In genomic region chr1:186712802-186713471, GRCm38 (mm10) we compare ENCODE assay signal across 9 mouse cellular contexts. TPM values are rescaled to one million over a fixed set of nuclear protein-coding genes. Genes with fewer than 3 reads are reported as not detected.
DNase-seq lines count a peak whose midpoint lies in the region; ATAC-seq and TF ChIP-seq lines count a peak whose summit lies in the region.
"Had no signal": no experiment of that assay in that cellular context is flagged by ENCODE, and none has a peak within 500 bp of the region (broad histone marks: within the 10 kb centered on the region; RNA-seq: fewer than 3 reads in every experiment).

No protein-coding gene starts in this region.

- ATAC-seq in cerebellum, adult (ENCODE audit: insufficient number of reproducible peaks, low FRiP score, low TSS enrichment), result no peak
- ATAC-seq in liver, embryonic 12.5 days, result no peak
- peak; percentile 61 for ATAC-seq in granulocyte monocyte progenitor cell, adult 5-6 weeks (replicated peaks; ENCODE audit: poor library complexity, severe bottlenecking)
- no peak; the same call in 1 of the 2 replicates for ATAC-seq in midbrain, embryonic 14.5 days (ENCODE audit: low FRiP score, low TSS enrichment)

- TF ChIP-seq POLR2A in liver, adult 2 months (IDR thresholded peaks at IDR 0.05; ENCODE audit: extremely low read depth, insufficient read depth, low read length), result no peak

- no peaks in the 10 kb centered on the region for H3K79me2 ChIP-seq in liver, adult 2 months (ENCODE audit: control insufficient read depth, insufficient read depth, low read length)

- no peak overlapping the region for H3K9ac ChIP-seq in liver, adult 2 months (ENCODE audit: low read depth, low read length)
- no peak overlapping the region for H3K9ac ChIP-seq in liver, embryonic 12.5 days
- H3K9ac ChIP-seq in midbrain, embryonic 14.5 days (replicated peaks; ENCODE audit: low read length), result no peak overlapping the region
- H3K9ac ChIP-seq: lung, embryonic 15.5 days had no signal

- H3K4me2 ChIP-seq in liver, embryonic 12.5 days, result no peak overlapping the region
- H3K4me2 ChIP-seq in midbrain, embryonic 14.5 days (ENCODE audit: low read length), result no peak overlapping the region
- H3K4me2 ChIP-seq: lung, embryonic 15.5 days had no signal

- H3K36me3 ChIP-seq in liver, adult 2 months (ENCODE audit: control insufficient read depth, insufficient read depth, low read length), result 0 out of 2 replicates have a peak, but pooled peaks cover 1% of the 10 kb centered on the region
- peaks cover 20% of the 10 kb centered on the region for H3K36me3 ChIP-seq in liver, embryonic 12.5 days
- peaks cover 8% of the 10 kb centered on the region for H3K36me3 ChIP-seq in midbrain, embryonic 14.5 days (ENCODE audit: control insufficient read depth, insufficient read depth, low read length)
- H3K36me3 ChIP-seq: lung, embryonic 15.5 days had no signal

- H3K27me3 ChIP-seq in liver, adult 2 months (ENCODE audit: control insufficient read depth, insufficient read depth, low read length), result no peaks in the 10 kb centered on the region
- H3K27me3 ChIP-seq in liver, embryonic 12.5 days (replicated peaks), result no peaks in the 10 kb centered on the region
- H3K27me3 ChIP-seq in midbrain, embryonic 14.5 days (ENCODE audit: control insufficient read depth, insufficient read depth, low read length), result no peaks in the 10 kb centered on the region
- H3K27me3 ChIP-seq: lung, embryonic 15.5 days had no signal

- peak; percentile 58 for TF ChIP-seq CTCF in liver, adult 2 months (IDR thresholded peaks at IDR 0.05; ENCODE audit: low read depth, low read length)

- H3K9me3 ChIP-seq in liver, embryonic 12.5 days (replicated peaks), result no peaks in the 10 kb centered on the region
- no peaks in the 10 kb centered on the region for H3K9me3 ChIP-seq in midbrain, embryonic 14.5 days (ENCODE audit: control insufficient read depth, low read length)
- H3K9me3 ChIP-seq: lung, embryonic 15.5 days had no signal

- peak; percentile 19 for DNase-seq in cerebellum, adult 8-10 months
- DNase-seq in liver, adult 2 months (ENCODE audit: extremely low read depth, low read depth, low spot score), result peak; percentile 26
- DNase-seq in NIH3T3 (ENCODE audit: low read depth), result peak; percentile 85
- DNase-seq in midbrain, embryonic 14.5 days, result peak; percentile 86
- DNase-seq in spleen, postnatal 14 days (ENCODE audit: low spot score in 2 of 2), result no peak

- no peaks in the 10 kb centered on the region for H3K4me1 ChIP-seq in liver, adult 2 months (ENCODE audit: control insufficient read depth, insufficient read depth, low read length)
- H3K4me1 ChIP-seq in liver, embryonic 12.5 days, result no peaks in the 10 kb centered on the region
- H3K4me1 ChIP-seq in midbrain, embryonic 14.5 days (ENCODE audit: control insufficient read depth, insufficient read depth, low read length), result no peaks in the 10 kb centered on the region

- H3K27ac ChIP-seq in liver, adult 2 months (replicated peaks; ENCODE audit: insufficient read depth, low read depth, low read length), result no peak overlapping the region
- no peak overlapping the region for H3K27ac ChIP-seq in liver, embryonic 12.5 days
- H3K27ac ChIP-seq in midbrain, embryonic 14.5 days (replicated peaks; ENCODE audit: low read depth, low read length), result no peak overlapping the region
- H3K27ac ChIP-seq: lung, embryonic 15.5 days had no signal

- H3K4me3 ChIP-seq in liver, adult 2 months (ENCODE audit: insufficient read depth, low read depth, low read length), result no peak overlapping the region
- H3K4me3 ChIP-seq in liver, embryonic 12.5 days, result no peak overlapping the region
- no peak overlapping the region for H3K4me3 ChIP-seq in midbrain, embryonic 14.5 days (replicated peaks; ENCODE audit: low read depth, low read length)
- H3K4me3 ChIP-seq: lung, embryonic 15.5 days had no signal

- WGBS in liver, adult 2 months, result 2% methylated on average over 3 of the region's 3 CpGs
- WGBS in liver, embryonic 12.5 days (ENCODE audit: insufficient replicate concordance), result 7% methylated on average over 3 of the region's 3 CpGs
- under 1% methylated on average over 3 of the region's 3 CpGs for WGBS in midbrain, embryonic 14.5 days

RNA-seq across cellular contexts. Expression of gene Tgfb2, which starts 7.1 kb away (rescaled TPM):
- 0.27 and 0.28 TPM in 2 replicates for total RNA-seq in liver, adult 2 months (2014; rRNA removed)
- 0.11 and 0.12 TPM in 2 replicates for polyA plus RNA-seq in liver, adult 2 months (2012; rRNA removed)
- polyA plus RNA-seq in liver, embryonic 12.5 days (2016; fragmentation: Nextera tagmentation; extraction: Ambion mirVana), result 4.1 and 6.7 TPM in 2 replicates
- 5.1 TPM in 1 of 2 replicates, not detected in the other for total RNA-seq in granulocyte monocyte progenitor cell, adult 5-6 weeks (2014; fragmentation: Nextera tagmentation)
- total RNA-seq in granulocyte monocyte progenitor cell, adult 5-6 weeks (2017), result not detected in 2 replicates
- polyA plus RNA-seq in midbrain, embryonic 14.5 days (2014; fragmentation: Nextera tagmentation; extraction: Ambion mirVana), result 11.8 and 14.7 TPM in 2 replicates

RNA-seq across cellular contexts. Expression of gene Rrp15, which starts 36.2 kb away (rescaled TPM):
- 7.1 and 10.6 TPM in 2 replicates for total RNA-seq in liver, adult 2 months (2014; rRNA removed)
- 2.3 and 2.6 TPM in 2 replicates for polyA plus RNA-seq in liver, adult 2 months (2012; rRNA removed)
- 63.0 and 68.5 TPM in 2 replicates for polyA plus RNA-seq in liver, embryonic 12.5 days (2016; fragmentation: Nextera tagmentation; extraction: Ambion mirVana)
- 44.3 and 48.1 TPM in 2 replicates for total RNA-seq in granulocyte monocyte progenitor cell, adult 5-6 weeks (2014; fragmentation: Nextera tagmentation)
- 135 and 142 TPM in 2 replicates for total RNA-seq in granulocyte monocyte progenitor cell, adult 5-6 weeks (2017)
- 28.3 and 29.0 TPM in 2 replicates for polyA plus RNA-seq in midbrain, embryonic 14.5 days (2014; fragmentation: Nextera tagmentation; extraction: Ambion mirVana)

Comparison
In these comparisons a context has a peak if more than half of its experiments do, and no peak if none do; other contexts are left out.
1. DNase-seq: peak in cerebellum, adult 8-10 months (single experiment), liver, adult 2 months (single experiment), NIH3T3 (single experiment) and midbrain, embryonic 14.5 days (single experiment); none in spleen, postnatal 14 days (0 of 2).